Mouse (Mus musculus) ES-Bruce4 (cell line): ENCODE measurements around the gene Oxa1l. TPM values are rescaled to one million over a fixed set of nuclear protein-coding genes. Genes with fewer than 3 reads are reported as not detected.

ENCODE experiments used
- H3K27ac ChIP-seq: 2 replicates; pipeline ENCODE4 v1.5.1; 2012; ENCODE audit warnings: low read length, inconsistent platforms; ENCODE audit not compliant: insufficient read depth
- H3K27me3 ChIP-seq: 2 replicates; pipeline ENCODE4 v1.6.1; 2012; ENCODE audit warnings: mild to moderate bottlenecking, low read length, inconsistent platforms; ENCODE audit not compliant: control insufficient read depth, poor library complexity, insufficient read depth, severe bottlenecking
- H3K36me3 ChIP-seq: 2 replicates; pipeline ENCODE4 v1.6.1; 2012; ENCODE audit warnings: inconsistent platforms, mild to moderate bottlenecking, low read length, moderate library complexity; ENCODE audit not compliant: control insufficient read depth, poor library complexity, insufficient read depth, severe bottlenecking
- H3K4me1 ChIP-seq: one replicate; pipeline ENCODE4 v1.8.1; 2011; ENCODE audit warnings: low read length; ENCODE audit not compliant: control insufficient read depth, insufficient read depth
- H3K4me3 ChIP-seq: 2 replicates; pipeline ENCODE4 v1.5.1; 2011; ENCODE audit warnings: low read depth, mild to moderate bottlenecking, low read length
- H3K9ac ChIP-seq: 2 replicates; pipeline ENCODE4 v1.6.1; 2012; ENCODE audit warnings: low read depth, mild to moderate bottlenecking, inconsistent platforms; ENCODE audit not compliant: poor library complexity, severe bottlenecking
- H3K9me3 ChIP-seq: replicated peaks from 2 replicates; pipeline ENCODE4 v1.6.1; 2012; ENCODE audit warnings: mild to moderate bottlenecking, low read length, inconsistent platforms; ENCODE audit not compliant: control insufficient read depth, poor library complexity, insufficient read depth, severe bottlenecking
- CTCF ChIP-seq: IDR thresholded peaks from one replicate; pipeline ENCODE4 v1.8.1; 2011; ENCODE audit warnings: low read depth, low read length
- EP300 ChIP-seq: IDR thresholded peaks from 2 replicates; pipeline ENCODE4 v1.6.1; 2011; ENCODE audit warnings: low read depth, low read length; ENCODE audit not compliant: insufficient read depth
- POLR2A ChIP-seq: IDR thresholded peaks from one replicate; pipeline ENCODE4 v1.8.1; 2011; ENCODE audit warnings: low read length; ENCODE audit not compliant: insufficient read depth
- polyA plus RNA-seq: library from polyadenylated mRNA; stranded (reverse); fragments of >200 nt; gene quantifications from 2 replicates; pipeline ENCODE4 v1.2.4, GENCODE M21; 2011; ENCODE audit warnings: low read depth; ENCODE audit not compliant: missing spikeins, insufficient read depth, insufficient read length

The Oxa1l gene
- polyA plus RNA-seq, 1 experiment: 96.4 TPM

DNA sequence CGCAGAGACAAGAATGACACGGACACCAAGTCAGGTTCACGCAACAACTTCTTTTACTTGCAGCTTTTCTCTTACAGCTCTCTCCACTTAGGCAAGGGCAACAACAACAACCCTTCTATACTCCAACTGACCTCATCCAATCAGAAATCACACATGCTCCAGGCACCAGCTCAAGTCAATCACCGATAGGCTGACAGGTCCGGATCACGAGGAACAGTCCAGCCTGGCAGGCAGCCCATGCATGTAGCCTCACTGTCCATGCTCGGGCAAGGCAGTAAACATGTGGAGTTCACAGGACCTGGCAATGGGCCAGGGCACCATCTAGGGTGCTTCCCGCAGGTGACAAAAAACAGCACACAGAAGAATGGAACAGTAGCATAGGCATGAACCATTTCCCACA lies 8.3 kb upstream of the Oxa1l start:
- H3K9me3 ChIP-seq: peaks cover 28% of the 10 kb centered on the region
- no peak overlapping the region for H3K27ac ChIP-seq

DNA sequence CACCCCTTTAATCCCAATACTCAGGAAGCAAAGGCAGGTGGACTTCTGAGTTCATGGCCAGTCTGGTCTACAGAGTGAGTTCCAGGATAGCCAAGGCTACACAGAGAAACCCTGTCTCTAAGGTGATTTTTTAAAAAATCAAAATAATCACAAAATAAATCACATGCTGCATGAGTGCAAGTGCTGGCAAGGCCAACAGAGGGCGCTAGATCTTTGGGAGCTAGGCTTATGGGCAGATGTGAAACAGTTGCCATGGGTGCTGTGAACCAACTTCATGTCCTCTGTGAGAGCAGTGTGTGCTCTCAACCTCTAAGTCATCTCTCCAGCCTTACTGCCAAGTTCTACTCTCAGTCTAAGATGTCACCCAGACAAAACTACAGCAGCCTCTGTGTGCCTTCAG lies 6.2 kb upstream of the Oxa1l start:
- H3K9ac ChIP-seq: no peak overlapping the region
- no peaks in the 10 kb centered on the region for H3K4me1 ChIP-seq

More for the DNA sequence above, 8.3 kb upstream of the Oxa1l start:
- no peak overlapping the region for H3K9ac ChIP-seq
- no peaks in the 10 kb centered on the region for H3K4me1 ChIP-seq
- no peaks in the 10 kb centered on the region for H3K27me3 ChIP-seq
- no peak overlapping the region for H3K4me3 ChIP-seq
- H3K36me3 ChIP-seq: no peaks in the 10 kb centered on the region
- TF ChIP-seq POLR2A (no peak), EP300 (no peak), CTCF (no peak)

GRCm38 (mm10) chr14:54363156-54363555 lies 2.5 kb downstream of the Oxa1l start:
- H3K4me3 ChIP-seq: no peak overlapping the region
- H3K36me3 ChIP-seq: peaks cover 17% of the 10 kb centered on the region
- no peak for TF ChIP-seq CTCF

More for the DNA sequence above, 6.2 kb upstream of the Oxa1l start:
- H3K27ac ChIP-seq: no peak overlapping the region
- no peak for TF ChIP-seq POLR2A
- peak; percentile 49 for TF ChIP-seq CTCF
- TF ChIP-seq EP300: no peak
- H3K4me3 ChIP-seq: no peak overlapping the region
- H3K27me3 ChIP-seq: no peaks in the 10 kb centered on the region
- no peaks in the 10 kb centered on the region for H3K36me3 ChIP-seq
- H3K9me3 ChIP-seq: peaks cover 12% of the 10 kb centered on the region

GRCm38 (mm10) chr14:54365026-54365645 lies 4.5 kb downstream of the Oxa1l start:
- Histone ChIP-seq H3K9ac (no peak overlapping the region), H3K36me3 (peaks cover 37% of the 10 kb centered on the region), H3K4me3 (no peak overlapping the region), H3K27ac (no peak overlapping the region), H3K9me3 (no peaks in the 10 kb centered on the region), H3K27me3 (no peaks in the 10 kb centered on the region), H3K4me1 (no peaks in the 10 kb centered on the region)
- TF ChIP-seq CTCF (no peak), POLR2A (no peak), EP300 (no peak)

More at GRCm38 (mm10) chr14:54363156-54363555, 2.5 kb downstream of the Oxa1l start:
- Histone ChIP-seq H3K27me3 (no peaks in the 10 kb centered on the region), H3K9me3 (no peaks in the 10 kb centered on the region), H3K27ac (no peak overlapping the region), H3K4me1 (no peaks in the 10 kb centered on the region), H3K9ac (no peak overlapping the region)

DNA sequence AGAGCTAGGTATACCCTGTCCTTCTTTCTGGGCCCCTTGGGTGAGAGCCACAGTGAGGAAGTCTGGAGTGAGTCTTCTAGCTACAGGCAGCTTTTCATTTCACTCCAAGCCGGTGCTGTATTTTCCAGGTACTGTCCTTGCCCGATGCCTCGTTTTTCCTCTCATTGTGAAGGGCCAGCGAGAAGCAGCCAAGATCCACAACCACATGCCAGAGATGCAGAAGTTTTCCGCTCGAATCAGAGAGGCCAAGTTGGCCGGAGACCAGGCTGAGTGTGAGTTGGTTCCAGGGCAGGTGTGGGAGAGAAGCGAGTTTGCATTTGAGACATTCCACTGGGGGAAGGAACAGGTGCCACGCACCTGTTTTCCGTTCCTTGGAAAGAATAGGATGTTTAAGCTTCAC lies 5.9 kb downstream of the Oxa1l start:
- Histone ChIP-seq H3K9me3 (peaks cover 4% of the 10 kb centered on the region), H3K27ac (no peak overlapping the region), H3K4me1 (no peaks in the 10 kb centered on the region), H3K9ac (no peak overlapping the region), H3K36me3 (peaks cover 45% of the 10 kb centered on the region), H3K27me3 (no peaks in the 10 kb centered on the region), H3K4me3 (no peak overlapping the region)
- TF ChIP-seq CTCF: no peak
- TF ChIP-seq POLR2A: no peak
- no peak for TF ChIP-seq EP300

- TF ChIP-seq CTCF: no peak
- TF ChIP-seq EP300: no peak
- no peak for TF ChIP-seq POLR2A
- H3K27me3 ChIP-seq: no peaks in the 10 kb centered on the region
- H3K9me3 ChIP-seq: peaks cover 12% of the 10 kb centered on the region
- H3K36me3 ChIP-seq: peaks cover 54% of the 10 kb centered on the region
- H3K4me1 ChIP-seq: no peaks in the 10 kb centered on the region
- H3K27ac ChIP-seq: no peak overlapping the region
- H3K4me3 ChIP-seq: no peak overlapping the region
- no peak overlapping the region for H3K9ac ChIP-seq
These were observed 6.9 kb downstream of the Oxa1l start for GRCm38 (mm10) chr14:54367429-54368060.
